Mouse (Mus musculus): ENCODE measurements at regions not wholly inside any gene's neighbourhood (a gene's known extent, or its start where the extent isn't known, plus 50 kb on each side); places are given as distances from the start of the nearest gene placed in this dataset.

- WGBS: 2% methylated on average over 18 of the region's 18 CpGs
- ATAC-seq (ENCODE audit: low FRiP score, low read depth): no peak
- peak overlapping the region; percentile 24 for H3K4me3 ChIP-seq
- H3K4me2 ChIP-seq: peak overlapping the region; percentile 55
- H3K4me1 ChIP-seq (replicated peaks): 0 out of 2 replicates have a peak, but pooled peaks cover 6% of the 10 kb centered on the region
- peaks cover 26% of the 10 kb centered on the region for H3K27me3 ChIP-seq
- H3K27ac ChIP-seq (replicated peaks): no peak overlapping the region
- H3K36me3 ChIP-seq: no peaks in the 10 kb centered on the region
- H3K9me3 ChIP-seq: no peaks in the 10 kb centered on the region
- 0 out of 2 replicates have a peak overlapping the region, but pooled peaks have one; percentile 5 for H3K9ac ChIP-seq
Observed at GRCm38 (mm10) chr2:172613891-172614391, 64.5 kb downstream of the Tfap2c start.

GRCm38 (mm10) chr2:172615148-172615547 lies 65.8 kb downstream of the Tfap2c start:
- no peak overlapping the region for H3K9ac ChIP-seq
- H3K36me3 ChIP-seq: no peaks in the 10 kb centered on the region
- H3K27ac ChIP-seq (replicated peaks): no peak overlapping the region
- H3K27me3 ChIP-seq: peaks cover 26% of the 10 kb centered on the region
- WGBS: 25% methylated on average over 2 of the region's 2 CpGs
- no peak overlapping the region for H3K4me2 ChIP-seq
- no peaks in the 10 kb centered on the region for H3K9me3 ChIP-seq
- H3K4me1 ChIP-seq (replicated peaks): 0 out of 2 replicates have a peak, but pooled peaks cover 6% of the 10 kb centered on the region
- H3K4me3 ChIP-seq: no peak overlapping the region
- ATAC-seq (ENCODE audit: low FRiP score, low read depth): no peak

GRCm38 (mm10) chr2:172615582-172615981 lies 66.2 kb downstream of the Tfap2c start:
- Histone ChIP-seq H3K9ac (no peak overlapping the region), H3K4me2 (no peak overlapping the region), H3K27me3 (peaks cover 26% of the 10 kb centered on the region), H3K4me3 (no peak overlapping the region), H3K27ac (replicated peaks) (no peak overlapping the region), H3K4me1 (replicated peaks) (0 out of 2 replicates have a peak, but pooled peaks cover 6% of the 10 kb centered on the region), H3K36me3 (no peaks in the 10 kb centered on the region), H3K9me3 (no peaks in the 10 kb centered on the region)
- ATAC-seq (ENCODE audit: low FRiP score, low read depth): no peak
- 21% methylated on average over 4 of the region's 4 CpGs for WGBS

- Histone ChIP-seq H3K27ac (replicated peaks) (no peak overlapping the region), H3K4me1 (replicated peaks) (0 out of 2 replicates have a peak, but pooled peaks cover 6% of the 10 kb centered on the region), H3K9me3 (no peaks in the 10 kb centered on the region), H3K27me3 (peaks cover 21% of the 10 kb centered on the region), H3K9ac (no peak overlapping the region), H3K4me3 (no peak overlapping the region), H3K36me3 (no peaks in the 10 kb centered on the region), H3K4me2 (no peak overlapping the region)
- ATAC-seq (ENCODE audit: low FRiP score, low read depth): no peak
- WGBS: 82% methylated on average over 7 of the region's 7 CpGs
Observed at GRCm38 (mm10) chr2:172619168-172619567, 69.8 kb downstream of the Tfap2c start.

GRCm38 (mm10) chr2:172620001-172620400 lies 70.6 kb downstream of the Tfap2c start:
- WGBS: 63% methylated on average over 5 of the region's 5 CpGs
- Histone ChIP-seq H3K27ac (replicated peaks) (no peak overlapping the region), H3K27me3 (peaks cover 14% of the 10 kb centered on the region), H3K9me3 (no peaks in the 10 kb centered on the region), H3K36me3 (no peaks in the 10 kb centered on the region), H3K9ac (no peak overlapping the region), H3K4me3 (no peak overlapping the region), H3K4me1 (replicated peaks) (0 out of 2 replicates have a peak, but pooled peaks cover 6% of the 10 kb centered on the region), H3K4me2 (no peak overlapping the region)
- no peak for ATAC-seq (ENCODE audit: low FRiP score, low read depth)

GRCm38 (mm10) chr2:172623707-172624106 lies 74.3 kb downstream of the Tfap2c start:
- no peaks in the 10 kb centered on the region for H3K36me3 ChIP-seq
- no peak overlapping the region for H3K4me3 ChIP-seq
- H3K27me3 ChIP-seq: peaks cover 13% of the 10 kb centered on the region
- H3K9ac ChIP-seq: no peak overlapping the region
- no peaks in the 10 kb centered on the region for H3K9me3 ChIP-seq
- 0 out of 2 replicates have a peak, but pooled peaks cover 6% of the 10 kb centered on the region for H3K4me1 ChIP-seq (replicated peaks)
- ATAC-seq (ENCODE audit: low FRiP score, low read depth): no peak
- WGBS: 17% methylated on average over 14 of the region's 14 CpGs
- H3K27ac ChIP-seq (replicated peaks): no peak overlapping the region
- H3K4me2 ChIP-seq: no peak overlapping the region

GRCm38 (mm10) chr2:172627353-172628306 lies 78.2 kb downstream of the Tfap2c start:
- 66% methylated on average over 20 of the region's 20 CpGs for WGBS
- Histone ChIP-seq H3K4me3 (no peak overlapping the region), H3K36me3 (no peaks in the 10 kb centered on the region), H3K27me3 (peaks cover 11% of the 10 kb centered on the region), H3K27ac (replicated peaks) (no peak overlapping the region), H3K9ac (no peak overlapping the region), H3K4me2 (no peak overlapping the region), H3K9me3 (no peaks in the 10 kb centered on the region), H3K4me1 (replicated peaks) (0 out of 2 replicates have a peak, but pooled peaks cover 6% of the 10 kb centered on the region)
- no peak for ATAC-seq (ENCODE audit: low FRiP score, low read depth)

GRCm38 (mm10) chr2:172630333-172630732 lies 80.9 kb downstream of the Tfap2c start:
- Histone ChIP-seq H3K27ac (replicated peaks) (no peak overlapping the region), H3K27me3 (0 out of 2 replicates have a peak, but pooled peaks cover 2% of the 10 kb centered on the region), H3K9me3 (no peaks in the 10 kb centered on the region), H3K9ac (no peak overlapping the region), H3K4me2 (no peak overlapping the region), H3K36me3 (no peaks in the 10 kb centered on the region), H3K4me3 (no peak overlapping the region), H3K4me1 (replicated peaks) (no peaks in the 10 kb centered on the region)
- no peak for ATAC-seq (ENCODE audit: low FRiP score, low read depth)
- WGBS: 81% methylated on average over 3 of the region's 3 CpGs

GRCm38 (mm10) chr2:172642616-172643015 lies 93.2 kb downstream of the Tfap2c start:
- Histone ChIP-seq H3K36me3 (no peaks in the 10 kb centered on the region), H3K27ac (replicated peaks) (no peak overlapping the region), H3K4me3 (no peak overlapping the region), H3K27me3 (peaks cover 8% of the 10 kb centered on the region; the same call in 1 of the 2 replicates), H3K9ac (no peak overlapping the region), H3K4me2 (no peak overlapping the region), H3K9me3 (no peaks in the 10 kb centered on the region), H3K4me1 (replicated peaks) (no peaks in the 10 kb centered on the region)
- ATAC-seq (ENCODE audit: low FRiP score, low read depth): no peak
- WGBS: 41% methylated on average over 11 of the region's 11 CpGs

GRCm38 (mm10) chr2:172643860-172644259 lies 94.5 kb downstream of the Tfap2c start:
- H3K9ac ChIP-seq: no peak overlapping the region
- no peak overlapping the region for H3K27ac ChIP-seq (replicated peaks)
- no peaks in the 10 kb centered on the region for H3K4me1 ChIP-seq (replicated peaks)
- H3K9me3 ChIP-seq: no peaks in the 10 kb centered on the region
- H3K4me3 ChIP-seq: no peak overlapping the region
- WGBS: 36% methylated on average over 12 of the region's 12 CpGs
- no peak for ATAC-seq (ENCODE audit: low FRiP score, low read depth)
- no peaks in the 10 kb centered on the region for H3K36me3 ChIP-seq
- H3K4me2 ChIP-seq: no peak overlapping the region
- peaks cover 8% of the 10 kb centered on the region; the same call in 1 of the 2 replicates for H3K27me3 ChIP-seq

- WGBS: 52% methylated on average over 6 of the region's 6 CpGs
Observed at GRCm38 (mm10) chr2:172644451-172644850, 95.1 kb downstream of the Tfap2c start.

GRCm38 (mm10) chr2:172648072-172648471 lies 98.7 kb downstream of the Tfap2c start:
- Histone ChIP-seq H3K4me1 (replicated peaks) (no peaks in the 10 kb centered on the region), H3K9me3 (no peaks in the 10 kb centered on the region), H3K4me3 (no peak overlapping the region), H3K4me2 (no peak overlapping the region), H3K36me3 (no peaks in the 10 kb centered on the region), H3K27me3 (peaks cover 8% of the 10 kb centered on the region; the same call in 1 of the 2 replicates), H3K9ac (no peak overlapping the region), H3K27ac (replicated peaks) (no peak overlapping the region)
- 77% methylated on average over 11 of the region's 11 CpGs for WGBS
- ATAC-seq (ENCODE audit: low FRiP score, low read depth): no peak

More at GRCm38 (mm10) chr2:172644451-172644850, 95.1 kb downstream of the Tfap2c start:
- Histone ChIP-seq H3K9me3 (no peaks in the 10 kb centered on the region), H3K36me3 (no peaks in the 10 kb centered on the region), H3K27me3 (peaks cover 8% of the 10 kb centered on the region; the same call in 1 of the 2 replicates), H3K4me1 (replicated peaks) (no peaks in the 10 kb centered on the region), H3K4me3 (no peak overlapping the region), H3K27ac (replicated peaks) (no peak overlapping the region), H3K4me2 (no peak overlapping the region), H3K9ac (no peak overlapping the region)
- no peak for ATAC-seq (ENCODE audit: low FRiP score, low read depth)
